10 mouse cellular contexts compared by ENCODE assay signal in the genomic region with DNA sequence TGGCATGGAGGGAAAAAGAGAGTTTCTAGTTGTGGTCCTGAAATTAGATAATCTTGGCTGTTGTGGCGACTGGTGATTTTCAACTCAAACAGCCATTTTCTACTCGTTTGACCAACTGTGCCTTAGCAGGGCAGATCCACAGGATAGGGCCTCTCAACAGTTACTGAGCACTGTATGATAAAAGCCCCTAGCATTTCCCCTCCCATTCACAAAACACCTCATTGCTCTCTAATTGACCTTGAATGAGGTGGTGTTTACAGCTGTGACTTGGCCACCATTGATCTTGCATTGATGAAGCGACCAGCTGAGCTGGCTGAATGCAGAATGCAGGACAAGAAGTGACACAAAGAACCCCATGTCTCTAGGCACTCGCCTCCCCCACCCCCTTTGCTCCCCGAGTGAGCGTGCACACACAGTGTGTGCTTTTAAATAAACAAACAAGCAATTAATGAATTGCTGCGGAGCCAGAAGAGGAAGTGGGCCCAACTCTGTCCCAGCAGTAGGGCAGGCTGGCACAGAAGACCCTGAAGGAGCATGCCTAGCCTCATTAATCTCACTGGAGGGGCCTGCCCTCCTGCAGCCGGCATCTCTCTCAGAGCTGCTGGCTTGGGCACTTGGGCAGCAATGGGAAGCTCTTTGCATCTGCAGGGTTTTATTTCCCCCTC. TPM values are rescaled to one million over a fixed set of nuclear protein-coding genes. Genes with fewer than 3 reads are reported as not detected.
DNase-seq lines count a peak whose midpoint lies in the region; ATAC-seq and TF ChIP-seq lines count a peak whose summit lies in the region.
"Had no signal": no experiment of that assay in that cellular context is flagged by ENCODE, and none has a peak within 500 bp of the region (broad histone marks: within the 10 kb centered on the region; RNA-seq: fewer than 3 reads in every experiment).

No protein-coding gene starts in this region.

- H3K4me3 ChIP-seq in forebrain, embryonic 14.5 days (ENCODE audit: low read depth, low read length) = no peak overlapping the region
- H3K4me3 ChIP-seq in layer of hippocampus, adult 2 months = no peak overlapping the region
- no peak overlapping the region for H3K4me3 ChIP-seq in kidney, adult 2 months (ENCODE audit: insufficient read depth, low read depth, low read length)
- H3K4me3 ChIP-seq: lung, embryonic 15.5 days; stomach, embryonic 15.5 days had no signal

- H3K4me2 ChIP-seq in forebrain, embryonic 14.5 days (ENCODE audit: low read length) = no peak overlapping the region
- H3K4me2 ChIP-seq: lung, embryonic 15.5 days; stomach, embryonic 15.5 days had no signal

- no peaks in the 10 kb centered on the region for H3K36me3 ChIP-seq in forebrain, embryonic 14.5 days (ENCODE audit: control insufficient read depth, insufficient read depth, low read length)
- H3K36me3 ChIP-seq in kidney, adult 2 months (ENCODE audit: control insufficient read depth, insufficient read depth, low read length) = no peaks in the 10 kb centered on the region
- H3K36me3 ChIP-seq: lung, embryonic 15.5 days; stomach, embryonic 15.5 days had no signal

- no peaks in the 10 kb centered on the region for H3K9me3 ChIP-seq in forebrain, embryonic 14.5 days (replicated peaks; ENCODE audit: control insufficient read depth, low read length)
- H3K9me3 ChIP-seq: lung, embryonic 15.5 days; stomach, embryonic 15.5 days had no signal

- TF ChIP-seq CTCF in layer of hippocampus, adult 2 months (conservative IDR thresholded peaks at IDR 0.05) = no peak
- no peak for TF ChIP-seq CTCF in kidney, adult 2 months (conservative IDR thresholded peaks at IDR 0.05; ENCODE audit: insufficient read depth, insufficient read length, low read depth, low read length)

- no peaks in the 10 kb centered on the region for H3K27me3 ChIP-seq in forebrain, embryonic 14.5 days (replicated peaks; ENCODE audit: control insufficient read depth, insufficient read depth, low read length)
- no peaks in the 10 kb centered on the region; the same call in 1 of the 2 replicates for H3K27me3 ChIP-seq in kidney, adult 2 months (replicated peaks; ENCODE audit: control insufficient read depth, insufficient read depth, low read length)
- H3K27me3 ChIP-seq: stomach, embryonic 15.5 days had no signal

- no peak overlapping the region for H3K27ac ChIP-seq in forebrain, embryonic 14.5 days (ENCODE audit: low read depth, low read length)
- H3K27ac ChIP-seq in layer of hippocampus, adult 2 months = peak overlapping the region; percentile 75
- H3K27ac ChIP-seq in kidney, adult 2 months (ENCODE audit: insufficient read depth, low read depth, low read length) = no peak overlapping the region
- H3K27ac ChIP-seq: lung, embryonic 15.5 days; stomach, embryonic 15.5 days had no signal

- peaks cover 6% of the 10 kb centered on the region for H3K4me1 ChIP-seq in forebrain, embryonic 14.5 days (ENCODE audit: control insufficient read depth, insufficient read depth, low read length)
- peaks cover 6% of the 10 kb centered on the region; the same call in 1 of the 2 replicates for H3K4me1 ChIP-seq in kidney, adult 2 months (ENCODE audit: control insufficient read depth, insufficient read depth, low read length)

- ATAC-seq in forebrain, embryonic 14.5 days = peak; percentile 76; the same call in 1 of the 2 replicates
- ATAC-seq in monocyte, adult 5-6 weeks (replicated peaks; ENCODE audit: insufficient number of reproducible peaks, low FRiP score, low TSS enrichment, poor library complexity, severe bottlenecking) = no peak

- no peak overlapping the region for H3K9ac ChIP-seq in forebrain, embryonic 14.5 days (ENCODE audit: low read length)
- H3K9ac ChIP-seq: lung, embryonic 15.5 days; stomach, embryonic 15.5 days had no signal

- peak; percentile 52 for DNase-seq in layer of hippocampus, adult 11-12 months (ENCODE audit: low spot score)
- DNase-seq in layer of hippocampus, adult 9-10 months (ENCODE audit: low spot score) = no peak
- peak; percentile 64 for DNase-seq in forebrain, embryonic 14.5 days (ENCODE audit: low spot score)
- peak; percentile 56 to 77 for DNase-seq in layer of hippocampus, adult 2 months (ENCODE audit: low spot score in 2 of 2)
- DNase-seq in right cerebral cortex, adult 18-20 months = peak; percentile 54
- DNase-seq in kidney, adult 2 months = no peak
- DNase-seq in adrenal gland, adult (ENCODE audit: inconsistent age in 2 of 2, low spot score in 1 of 2) = no peak

- no peak for TF ChIP-seq POLR2A in kidney, adult 2 months (IDR thresholded peaks at IDR 0.05; ENCODE audit: low read depth, low read length)

- 10% methylated on average over 8 of the region's 8 CpGs for WGBS in forebrain, embryonic 14.5 days
- WGBS in kidney, adult 2 months = 54% methylated on average over 8 of the region's 8 CpGs

RNA-seq across cellular contexts. Expression of a gene that starts 48.3 kb away (rescaled TPM):
- polyA plus RNA-seq in forebrain, embryonic 14.5 days (2014; fragmentation: Nextera tagmentation; extraction: Ambion mirVana) = 11.2 and 12.3 TPM in 2 replicates
- total RNA-seq in layer of hippocampus, adult 2 months (2021) = 10 to 100 TPM; 48.7 to 49.7 TPM
- 54.7 to 72.0 TPM (median 56.5 TPM) in 3 replicates for total RNA-seq in monocyte, adult 5-6 weeks (2017)
- polyA plus RNA-seq in kidney, adult 2 months (2012; rRNA removed) = 5.6 and 5.8 TPM in 2 replicates

Comparison
In these comparisons a context has a peak if more than half of its experiments do, and no peak if none do; other contexts are left out.
1. DNase-seq: peak in layer of hippocampus, adult 11-12 months (single experiment), forebrain, embryonic 14.5 days (single experiment), layer of hippocampus, adult 2 months (2 of 2) and right cerebral cortex, adult 18-20 months (single experiment); none in layer of hippocampus, adult 9-10 months (single experiment), kidney, adult 2 months (single experiment) and adrenal gland, adult (0 of 2).